Mouse (Mus musculus) heart, embryonic 15.5 days (tissue): ENCODE results near the gene Ssrp1. TPM values are rescaled to one million over a fixed set of nuclear protein-coding genes. Genes with fewer than 3 reads are reported as not detected.
A peak's percentile ranks its signal among the peaks of the same experiment; 100 is the strongest.

Source experiments
- ATAC-seq: fragments of 200-750 bp; cut with Nextera tagmentation; replicated peaks from 2 replicates; pipeline ENCODE4 v1.8.0; 2017; ENCODE audit warnings: low read depth, moderate TSS enrichment; ENCODE audit not compliant: insufficient number of reproducible peaks, insufficient read depth, low FRiP score
- H3K27ac ChIP-seq: fragments of 300-500 bp; sonication (generic); 2 replicates; pipeline ENCODE4 v1.5.1; 2015; ENCODE audit warnings: mild to moderate bottlenecking, inconsistent platforms
- H3K27me3 ChIP-seq: fragments of 300-500 bp; sonication (generic); 2 replicates; pipeline ENCODE4 v1.6.1; 2015; ENCODE audit warnings: inconsistent platforms
- H3K36me3 ChIP-seq: fragments of 300-500 bp; sonication (generic); 2 replicates; pipeline ENCODE4 v1.6.1; 2015; ENCODE audit warnings: mild to moderate bottlenecking, inconsistent platforms
- H3K4me1 ChIP-seq: fragments of 300-500 bp; sonication (generic); replicated peaks from 2 replicates; pipeline ENCODE4 v1.6.1; 2015; ENCODE audit warnings: inconsistent platforms
- H3K4me2 ChIP-seq: fragments of 300-500 bp; sonication (generic); 2 replicates; pipeline ENCODE4 v1.6.1; 2015; ENCODE audit warnings: inconsistent platforms, mild to moderate bottlenecking, moderate library complexity
- H3K4me3 ChIP-seq: fragments of 300-500 bp; sonication (generic); 2 replicates; pipeline ENCODE4 v1.5.1; 2015; ENCODE audit warnings: mild to moderate bottlenecking, inconsistent platforms
- H3K9ac ChIP-seq: fragments of 300-500 bp; sonication (generic); 2 replicates; pipeline ENCODE4 v1.6.1; 2015; ENCODE audit warnings: mild to moderate bottlenecking, inconsistent platforms
- H3K9me3 ChIP-seq: fragments of 300-500 bp; sonication (generic); replicated peaks from 2 replicates; pipeline ENCODE4 v1.6.1; 2016; ENCODE audit warnings: inconsistent platforms
- WGBS: fragments of 180-500 bp; shearing (Covaris S2); methylation state at CpG from one replicate; pipeline ENCODE4 v1.1.7; 2015; ENCODE audit warnings: mixed read lengths; 5-methylcytosine and 5-hydroxymethylcytosine counted together
- polyA plus RNA-seq: library from polyadenylated mRNA; unstranded; fragments of >200 nt; fragmentation: Nextera tagmentation; extraction: Ambion mirVana; gene quantifications from 2 replicates; pipeline ENCODE4 v1.2.1, GENCODE M21; 2015

Gene Ssrp1
- polyA plus RNA-seq, 1 experiment from 2014 or later: 104 TPM

GRCm38 (mm10) chr2:85012679-85013078 lies 24.4 kb upstream of the Ssrp1 start:
- ATAC-seq: no peak
- WGBS: 51% methylated on average over 14 of the region's 14 CpGs
- H3K27me3 ChIP-seq: no peaks in the 10 kb centered on the region
- no peak overlapping the region for H3K4me2 ChIP-seq
- no peak overlapping the region for H3K4me3 ChIP-seq
- no peaks in the 10 kb centered on the region for H3K36me3 ChIP-seq
- no peaks in the 10 kb centered on the region for H3K9me3 ChIP-seq
- H3K27ac ChIP-seq: peak overlapping the region; percentile 10; the same call in 1 of the 2 replicates
- no peak overlapping the region for H3K9ac ChIP-seq
- peaks cover 27% of the 10 kb centered on the region for H3K4me1 ChIP-seq

GRCm38 (mm10) chr2:85013826-85014587 lies 23.0 kb upstream of the Ssrp1 start:
- Histone ChIP-seq H3K9me3 (no peaks in the 10 kb centered on the region), H3K27ac (no peak overlapping the region), H3K4me2 (no peak overlapping the region), H3K4me3 (no peak overlapping the region), H3K9ac (no peak overlapping the region), H3K27me3 (no peaks in the 10 kb centered on the region), H3K4me1 (peaks cover 27% of the 10 kb centered on the region), H3K36me3 (no peaks in the 10 kb centered on the region)
- WGBS: 80% methylated on average over 5 of the region's 5 CpGs
- ATAC-seq: no peak

- Histone ChIP-seq H3K4me2 (no peak overlapping the region), H3K4me1 (peaks cover 27% of the 10 kb centered on the region), H3K4me3 (no peak overlapping the region), H3K36me3 (no peaks in the 10 kb centered on the region), H3K27me3 (no peaks in the 10 kb centered on the region), H3K9ac (no peak overlapping the region), H3K9me3 (no peaks in the 10 kb centered on the region), H3K27ac (no peak overlapping the region)
- WGBS: 51% methylated on average over 3 of the region's 3 CpGs
- ATAC-seq: no peak
Measured at GRCm38 (mm10) chr2:85014588-85014982, 22.4 kb upstream of the Ssrp1 start.

- 16% methylated on average over 4 of the region's 4 CpGs for WGBS
- Histone ChIP-seq H3K27ac (no peak overlapping the region), H3K9ac (no peak overlapping the region), H3K27me3 (no peaks in the 10 kb centered on the region), H3K36me3 (no peaks in the 10 kb centered on the region), H3K9me3 (no peaks in the 10 kb centered on the region), H3K4me1 (no peaks in the 10 kb centered on the region), H3K4me2 (no peak overlapping the region), H3K4me3 (no peak overlapping the region)
- no peak for ATAC-seq
Measured at GRCm38 (mm10) chr2:85022043-85022442, 15.0 kb upstream of the Ssrp1 start.

GRCm38 (mm10) chr2:85026178-85026577 lies 10.9 kb upstream of the Ssrp1 start:
- Histone ChIP-seq H3K9me3 (no peaks in the 10 kb centered on the region), H3K4me1 (no peaks in the 10 kb centered on the region), H3K9ac (no peak overlapping the region), H3K36me3 (no peaks in the 10 kb centered on the region), H3K27ac (no peak overlapping the region), H3K27me3 (no peaks in the 10 kb centered on the region), H3K4me3 (no peak overlapping the region), H3K4me2 (no peak overlapping the region)
- WGBS: 67% methylated on average over 3 of the region's 3 CpGs
- no peak for ATAC-seq

- no peaks in the 10 kb centered on the region for H3K4me1 ChIP-seq
- no peak overlapping the region for H3K27ac ChIP-seq
- no peaks in the 10 kb centered on the region for H3K9me3 ChIP-seq
- ATAC-seq: no peak
- no peaks in the 10 kb centered on the region for H3K36me3 ChIP-seq
- 54% methylated on average over 5 of the region's 5 CpGs for WGBS
- H3K4me3 ChIP-seq: no peak overlapping the region
- H3K9ac ChIP-seq: no peak overlapping the region
- H3K4me2 ChIP-seq: no peak overlapping the region
- no peaks in the 10 kb centered on the region for H3K27me3 ChIP-seq
Measured at GRCm38 (mm10) chr2:85027281-85027680, 9.8 kb upstream of the Ssrp1 start.

GRCm38 (mm10) chr2:85029897-85030296 lies 7.1 kb upstream of the Ssrp1 start:
- ATAC-seq: no peak
- no peak overlapping the region for H3K9ac ChIP-seq
- no peak overlapping the region for H3K4me3 ChIP-seq
- H3K27me3 ChIP-seq: no peaks in the 10 kb centered on the region
- 56% methylated on average over 6 of the region's 6 CpGs for WGBS
- no peak overlapping the region for H3K27ac ChIP-seq
- H3K4me1 ChIP-seq: no peaks in the 10 kb centered on the region
- no peaks in the 10 kb centered on the region for H3K36me3 ChIP-seq
- H3K9me3 ChIP-seq: no peaks in the 10 kb centered on the region
- H3K4me2 ChIP-seq: no peak overlapping the region

- no peaks in the 10 kb centered on the region for H3K9me3 ChIP-seq
- no peak overlapping the region for H3K27ac ChIP-seq
- H3K9ac ChIP-seq: no peak overlapping the region
- ATAC-seq: no peak
- no peak overlapping the region for H3K4me2 ChIP-seq
- H3K36me3 ChIP-seq: no peaks in the 10 kb centered on the region
- WGBS: 58% methylated on average over 6 of the region's 6 CpGs
- no peak overlapping the region for H3K4me3 ChIP-seq
- H3K27me3 ChIP-seq: no peaks in the 10 kb centered on the region
- no peaks in the 10 kb centered on the region for H3K4me1 ChIP-seq
Measured at GRCm38 (mm10) chr2:85030989-85031388, 6.0 kb upstream of the Ssrp1 start.

- WGBS: 72% methylated on average over 2 of the region's 2 CpGs
- H3K36me3 ChIP-seq: no peaks in the 10 kb centered on the region
- H3K9ac ChIP-seq: no peak overlapping the region
- H3K27me3 ChIP-seq: no peaks in the 10 kb centered on the region
- peaks cover 8% of the 10 kb centered on the region for H3K4me1 ChIP-seq
- ATAC-seq: no peak
- H3K4me3 ChIP-seq: no peak overlapping the region
- H3K4me2 ChIP-seq: no peak overlapping the region
- H3K27ac ChIP-seq: no peak overlapping the region
- H3K9me3 ChIP-seq: no peaks in the 10 kb centered on the region
Measured at GRCm38 (mm10) chr2:85033121-85033520, 3.9 kb upstream of the Ssrp1 start.

GRCm38 (mm10) chr2:85034169-85034568 lies 2.9 kb upstream of the Ssrp1 start:
- no peaks in the 10 kb centered on the region for H3K36me3 ChIP-seq
- 75% methylated on average over 7 of the region's 7 CpGs for WGBS
- no peak overlapping the region for H3K27ac ChIP-seq
- no peak overlapping the region for H3K4me3 ChIP-seq
- H3K4me1 ChIP-seq: peaks cover 14% of the 10 kb centered on the region
- H3K27me3 ChIP-seq: no peaks in the 10 kb centered on the region
- H3K9me3 ChIP-seq: no peaks in the 10 kb centered on the region
- ATAC-seq: no peak
- H3K9ac ChIP-seq: no peak overlapping the region
- no peak overlapping the region for H3K4me2 ChIP-seq

GRCm38 (mm10) chr2:85036507-85037046 lies 457 bp upstream of the Ssrp1 start:
- peak overlapping the region; percentile 81 for H3K9ac ChIP-seq
- H3K36me3 ChIP-seq: peaks cover 23% of the 10 kb centered on the region
- peak overlapping the region; percentile 73 for H3K4me3 ChIP-seq
- H3K9me3 ChIP-seq: no peaks in the 10 kb centered on the region
- H3K4me2 ChIP-seq: peak overlapping the region; percentile 70
- H3K4me1 ChIP-seq: peaks cover 14% of the 10 kb centered on the region
- no peaks in the 10 kb centered on the region for H3K27me3 ChIP-seq
- no peak; the same call in 1 of the 2 replicates for ATAC-seq
- H3K27ac ChIP-seq: peak overlapping the region; percentile 62; the same call in 1 of the 2 replicates
- 7% methylated on average over 11 of the region's 11 CpGs for WGBS

- H3K9ac ChIP-seq: peak overlapping the region; percentile 81; the same call in 1 of the 2 replicates
- 79% methylated on average over 13 of the region's 13 CpGs for WGBS
- peaks cover 14% of the 10 kb centered on the region for H3K4me1 ChIP-seq
- no peak for ATAC-seq
- peak overlapping the region; percentile 73 for H3K4me3 ChIP-seq
- no peak overlapping the region for H3K27ac ChIP-seq
- peaks cover 40% of the 10 kb centered on the region for H3K36me3 ChIP-seq
- no peaks in the 10 kb centered on the region for H3K27me3 ChIP-seq
- no peaks in the 10 kb centered on the region for H3K9me3 ChIP-seq
- peak overlapping the region; percentile 70 for H3K4me2 ChIP-seq
Measured at GRCm38 (mm10) chr2:85038336-85038735, 1.3 kb downstream of the Ssrp1 start.
